Mouse (Mus musculus): ENCODE data around the gene Hs2st1. TPM values are rescaled to one million over a fixed set of nuclear protein-coding genes. Genes with fewer than 3 reads are reported as not detected.

Hs2st1 gene
- polyA plus RNA-seq, 1 experiment from 2014 or later: 14.4 TPM

DNA sequence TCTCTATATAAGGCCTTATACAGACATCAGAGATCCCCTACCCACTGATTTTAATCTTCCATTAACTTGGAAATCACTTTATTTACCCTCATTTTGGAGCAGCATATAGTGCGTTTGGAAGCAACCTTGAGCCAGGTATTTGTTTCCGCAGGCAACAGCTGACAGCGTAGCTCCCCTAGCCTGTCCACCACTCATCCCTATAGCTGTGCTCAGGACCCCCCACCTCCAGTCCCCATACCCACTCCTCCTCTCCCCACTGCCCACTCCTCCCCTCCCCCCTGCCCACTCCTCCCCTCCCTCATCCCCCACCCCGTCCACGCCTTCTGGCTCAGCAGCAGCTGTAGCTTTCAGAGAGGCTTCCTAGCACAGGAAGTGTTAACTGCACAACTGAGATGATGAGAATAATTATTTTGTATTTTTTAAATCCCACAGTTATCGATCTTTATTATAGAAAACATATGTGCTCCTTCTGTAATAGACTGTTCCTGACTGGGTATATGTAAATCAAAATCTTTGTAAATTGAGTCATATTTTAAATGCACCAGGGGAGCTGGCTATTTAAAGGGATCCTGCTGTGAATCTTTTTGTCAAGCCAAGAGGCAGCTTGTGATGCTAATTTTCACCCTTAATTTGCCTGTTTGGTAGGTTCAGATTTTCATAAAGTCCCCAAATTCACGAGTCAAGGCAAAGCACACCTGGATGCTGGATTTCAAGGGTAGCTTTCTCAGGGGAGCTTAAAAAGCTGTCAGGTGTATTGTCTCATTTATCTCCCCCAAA, 148.4 kb downstream of the Hs2st1 start:
- Histone ChIP-seq H3K9ac (ENCODE audit: low read depth, low read length) (no peak overlapping the region), H3K27ac (replicated peaks; ENCODE audit: low read depth, low read length) (no peak overlapping the region), H3K9me3 (ENCODE audit: control insufficient read depth, low read length) (no peaks in the 10 kb centered on the region), H3K4me1 (ENCODE audit: control insufficient read depth, insufficient read depth, low read length) (peaks cover 13% of the 10 kb centered on the region; the same call in 1 of the 2 replicates), H3K27me3 (replicated peaks; ENCODE audit: control insufficient read depth, insufficient read depth, low read length) (no peaks in the 10 kb centered on the region), H3K4me2 (ENCODE audit: low read depth, low read length) (no peak overlapping the region), H3K36me3 (ENCODE audit: control insufficient read depth, insufficient read depth, low read length) (no peaks in the 10 kb centered on the region), H3K4me3 (ENCODE audit: low read depth, low read length) (no peak overlapping the region)
- WGBS: 49% methylated on average over 7 of the region's 7 CpGs
- DNase-seq (ENCODE audit: low spot score): no peak
- no peak for ATAC-seq (ENCODE audit: low read depth)

DNA sequence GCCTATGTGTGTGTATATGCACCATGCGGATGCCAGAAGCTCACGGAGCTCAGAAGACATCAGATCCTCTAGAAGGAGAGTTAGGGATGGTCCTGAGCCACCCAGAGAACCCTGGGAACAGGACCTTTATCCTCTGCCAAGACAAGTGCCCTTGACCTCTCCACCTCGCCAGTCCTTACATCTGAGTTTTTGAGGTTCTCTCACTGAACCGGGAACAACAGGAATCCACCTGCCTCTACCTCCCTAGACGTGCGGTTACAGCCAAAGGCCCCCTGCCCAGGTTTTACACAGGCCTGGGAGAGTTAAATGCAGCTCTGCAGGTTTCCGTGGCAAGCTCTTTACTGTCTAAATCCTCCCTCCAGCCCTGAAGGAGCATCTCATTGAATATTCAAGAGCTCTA, 156.2 kb downstream of the Hs2st1 start:
- Histone ChIP-seq H3K27ac (replicated peaks; ENCODE audit: low read depth, low read length) (no peak overlapping the region), H3K4me2 (ENCODE audit: low read depth, low read length) (no peak overlapping the region), H3K36me3 (ENCODE audit: control insufficient read depth, insufficient read depth, low read length) (no peaks in the 10 kb centered on the region), H3K9ac (ENCODE audit: low read depth, low read length) (no peak overlapping the region), H3K4me3 (ENCODE audit: low read depth, low read length) (no peak overlapping the region), H3K9me3 (ENCODE audit: control insufficient read depth, low read length) (0 out of 2 replicates have a peak, but pooled peaks cover 3% of the 10 kb centered on the region), H3K4me1 (ENCODE audit: control insufficient read depth, insufficient read depth, low read length) (peaks cover 15% of the 10 kb centered on the region), H3K27me3 (replicated peaks; ENCODE audit: control insufficient read depth, insufficient read depth, low read length) (no peaks in the 10 kb centered on the region; the same call in 1 of the 2 replicates)
- 67% methylated on average over 7 of the region's 7 CpGs for WGBS
- DNase-seq (ENCODE audit: low spot score): no peak
- ATAC-seq (ENCODE audit: low read depth): no peak

DNA sequence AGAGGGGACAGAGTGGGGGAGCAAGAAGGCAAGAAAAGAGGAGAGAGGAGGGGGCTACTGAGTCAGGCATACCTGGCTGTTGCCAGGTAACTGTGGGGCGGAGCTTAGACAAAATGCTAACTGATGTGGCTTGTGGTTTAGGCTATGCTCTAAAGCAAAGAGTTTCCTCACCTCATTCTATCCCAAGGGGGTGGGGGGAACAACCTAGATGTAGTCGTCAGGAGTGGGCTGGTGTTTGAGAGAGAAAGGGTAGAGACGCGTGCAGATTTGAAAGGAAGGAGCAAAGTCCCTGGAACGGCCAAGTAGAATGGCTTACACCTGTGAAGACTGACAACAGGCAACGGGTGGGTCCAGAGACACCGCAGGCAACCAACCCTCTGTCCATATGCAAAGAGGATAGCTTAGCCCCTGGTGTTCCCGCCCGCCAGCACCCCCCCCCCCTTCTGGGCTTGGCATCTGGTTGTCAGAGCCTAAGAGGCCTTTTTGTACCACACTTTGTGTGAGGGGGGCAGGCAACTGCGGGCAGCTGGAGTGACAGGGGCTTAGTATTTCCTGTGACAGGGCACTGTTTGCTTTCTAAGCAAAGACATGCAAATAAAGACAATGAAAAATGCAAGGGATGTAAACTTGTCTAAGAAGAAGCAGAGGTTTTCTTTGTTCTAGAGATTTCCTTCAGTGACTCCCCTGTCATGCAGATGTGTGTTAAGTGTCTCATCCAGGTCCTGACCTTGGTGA, 157.3 kb downstream of the Hs2st1 start:
- peak overlapping the region; percentile 19 for H3K4me2 ChIP-seq (ENCODE audit: low read depth, low read length)
- H3K27ac ChIP-seq (replicated peaks; ENCODE audit: low read depth, low read length): no peak overlapping the region
- no peaks in the 10 kb centered on the region for H3K36me3 ChIP-seq (ENCODE audit: control insufficient read depth, insufficient read depth, low read length)
- H3K27me3 ChIP-seq (replicated peaks; ENCODE audit: control insufficient read depth, insufficient read depth, low read length): no peaks in the 10 kb centered on the region; the same call in 1 of the 2 replicates
- peak; percentile 39; the same call in 1 of the 2 replicates for ATAC-seq (ENCODE audit: low read depth)
- H3K4me1 ChIP-seq (ENCODE audit: control insufficient read depth, insufficient read depth, low read length): peaks cover 15% of the 10 kb centered on the region
- 0 out of 2 replicates have a peak, but pooled peaks cover 3% of the 10 kb centered on the region for H3K9me3 ChIP-seq (ENCODE audit: control insufficient read depth, low read length)
- H3K4me3 ChIP-seq (ENCODE audit: low read depth, low read length): no peak overlapping the region
- 3% methylated on average over 10 of the region's 10 CpGs for WGBS
- H3K9ac ChIP-seq (ENCODE audit: low read depth, low read length): no peak overlapping the region
- no peak for DNase-seq (ENCODE audit: low spot score)

DNA sequence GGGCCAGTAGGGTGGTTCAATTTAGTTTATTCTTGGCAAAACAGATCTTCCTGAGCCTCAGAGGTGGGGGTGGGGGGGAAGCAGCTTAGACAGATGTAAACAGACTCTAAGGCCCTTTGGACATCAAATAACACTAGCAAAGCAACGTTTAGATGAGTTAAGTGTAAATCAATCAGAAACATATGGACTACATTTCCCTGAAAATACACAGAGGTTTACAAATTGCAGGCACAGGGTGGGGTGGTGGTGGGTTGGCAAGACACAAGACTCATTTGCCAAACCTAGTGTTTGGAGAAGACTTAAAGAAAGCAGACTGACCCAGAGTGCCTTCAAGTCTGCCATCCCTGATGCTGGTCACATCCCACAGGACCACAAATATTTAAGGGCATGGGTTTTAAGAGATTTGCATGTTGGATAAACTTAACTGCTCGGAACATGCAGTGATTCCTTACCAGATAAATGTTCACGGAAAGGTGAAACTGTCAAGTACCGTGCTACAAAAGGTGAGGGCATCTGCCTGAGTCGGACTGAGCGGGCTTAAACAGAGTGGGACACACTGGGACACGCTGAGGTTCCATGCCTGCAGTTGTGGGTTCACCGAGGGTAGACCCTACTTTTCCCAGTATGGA, 158.2 kb downstream of the Hs2st1 start:
- Histone ChIP-seq H3K4me3 (ENCODE audit: low read depth, low read length) (no peak overlapping the region), H3K4me2 (ENCODE audit: low read depth, low read length) (peak overlapping the region; percentile 29), H3K9me3 (ENCODE audit: control insufficient read depth, low read length) (0 out of 2 replicates have a peak, but pooled peaks cover 3% of the 10 kb centered on the region), H3K4me1 (ENCODE audit: control insufficient read depth, insufficient read depth, low read length) (peaks cover 15% of the 10 kb centered on the region), H3K27me3 (replicated peaks; ENCODE audit: control insufficient read depth, insufficient read depth, low read length) (no peaks in the 10 kb centered on the region; the same call in 1 of the 2 replicates), H3K27ac (replicated peaks; ENCODE audit: low read depth, low read length) (peak overlapping the region; percentile 45; the same call in 1 of the 2 replicates), H3K9ac (ENCODE audit: low read depth, low read length) (no peak overlapping the region), H3K36me3 (ENCODE audit: control insufficient read depth, insufficient read depth, low read length) (no peaks in the 10 kb centered on the region)
- ATAC-seq (ENCODE audit: low read depth): peak; percentile 66
- 6% methylated on average over 7 of the region's 8 CpGs for WGBS
- DNase-seq (ENCODE audit: low spot score): peak; percentile 84

DNA sequence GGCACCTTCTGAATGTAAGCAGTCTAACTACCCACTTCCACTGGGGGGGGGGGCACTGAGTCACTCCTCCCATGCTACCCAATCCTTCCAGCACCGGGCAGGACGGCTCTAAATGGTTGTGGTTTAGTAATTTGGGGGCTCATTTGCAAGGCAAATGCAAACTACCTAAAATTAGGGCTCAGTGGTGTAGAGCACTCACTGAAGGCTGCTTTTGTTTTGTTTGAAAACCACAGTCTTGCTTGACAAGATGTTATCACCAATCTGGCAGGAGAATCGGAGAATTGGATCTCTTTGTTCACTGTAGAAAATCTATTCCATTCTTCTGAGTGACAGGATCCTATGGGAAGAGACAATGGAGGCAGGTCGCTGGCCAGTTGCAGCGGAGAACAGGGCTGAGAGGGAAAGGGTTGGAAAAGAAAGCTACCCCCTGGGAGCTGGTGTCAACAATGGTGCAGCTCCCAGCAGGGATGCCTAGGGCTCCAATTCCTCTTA, 158.9 kb downstream of the Hs2st1 start:
- DNase-seq (ENCODE audit: low spot score): peak; percentile 75
- peak overlapping the region; percentile 30; the same call in 1 of the 2 replicates for H3K27ac ChIP-seq (replicated peaks; ENCODE audit: low read depth, low read length)
- peak overlapping the region; percentile 29; the same call in 1 of the 2 replicates for H3K4me2 ChIP-seq (ENCODE audit: low read depth, low read length)
- peaks cover 20% of the 10 kb centered on the region for H3K4me1 ChIP-seq (ENCODE audit: control insufficient read depth, insufficient read depth, low read length)
- H3K9ac ChIP-seq (ENCODE audit: low read depth, low read length): no peak overlapping the region
- WGBS: 9% methylated on average over 5 of the region's 5 CpGs
- H3K9me3 ChIP-seq (ENCODE audit: control insufficient read depth, low read length): 0 out of 2 replicates have a peak, but pooled peaks cover 3% of the 10 kb centered on the region
- H3K36me3 ChIP-seq (ENCODE audit: control insufficient read depth, insufficient read depth, low read length): no peaks in the 10 kb centered on the region
- peak; percentile 71 for ATAC-seq (ENCODE audit: low read depth)
- no peaks in the 10 kb centered on the region; the same call in 1 of the 2 replicates for H3K27me3 ChIP-seq (replicated peaks; ENCODE audit: control insufficient read depth, insufficient read depth, low read length)
- no peak overlapping the region for H3K4me3 ChIP-seq (ENCODE audit: low read depth, low read length)

DNA sequence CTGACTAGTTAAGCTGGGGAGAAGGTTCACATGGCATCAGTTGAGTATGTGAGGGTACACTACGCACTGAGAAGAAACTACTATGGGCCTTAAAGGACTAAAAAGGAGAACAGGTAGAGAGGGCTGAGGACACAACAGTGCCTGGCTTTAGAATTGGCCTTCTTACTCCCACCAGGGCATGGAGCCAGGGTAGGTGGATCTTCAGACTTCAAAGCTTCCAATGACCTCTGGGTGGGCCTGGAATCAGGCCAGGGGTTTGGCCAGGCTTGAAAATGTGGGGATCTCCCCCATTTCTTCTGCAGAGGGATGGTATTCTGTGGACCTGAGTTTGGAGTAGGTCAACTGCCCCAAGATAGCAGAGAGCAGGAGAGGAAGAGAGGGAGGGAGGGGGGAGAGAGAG, 161.0 kb downstream of the Hs2st1 start:
- no peak overlapping the region for H3K9ac ChIP-seq (ENCODE audit: low read depth, low read length)
- no peaks in the 10 kb centered on the region for H3K36me3 ChIP-seq (ENCODE audit: control insufficient read depth, insufficient read depth, low read length)
- H3K4me2 ChIP-seq (ENCODE audit: low read depth, low read length): no peak overlapping the region
- H3K4me1 ChIP-seq (ENCODE audit: control insufficient read depth, insufficient read depth, low read length): peaks cover 31% of the 10 kb centered on the region
- H3K27ac ChIP-seq (replicated peaks; ENCODE audit: low read depth, low read length): no peak overlapping the region
- DNase-seq (ENCODE audit: low spot score) (no peak), ATAC-seq (ENCODE audit: low read depth) (no peak)
- 91% methylated on average over 1 of the region's 1 CpGs for WGBS
- H3K27me3 ChIP-seq (replicated peaks; ENCODE audit: control insufficient read depth, insufficient read depth, low read length): no peaks in the 10 kb centered on the region; the same call in 1 of the 2 replicates
- H3K4me3 ChIP-seq (ENCODE audit: low read depth, low read length): no peak overlapping the region
- H3K9me3 ChIP-seq (ENCODE audit: control insufficient read depth, low read length): no peaks in the 10 kb centered on the region

DNA sequence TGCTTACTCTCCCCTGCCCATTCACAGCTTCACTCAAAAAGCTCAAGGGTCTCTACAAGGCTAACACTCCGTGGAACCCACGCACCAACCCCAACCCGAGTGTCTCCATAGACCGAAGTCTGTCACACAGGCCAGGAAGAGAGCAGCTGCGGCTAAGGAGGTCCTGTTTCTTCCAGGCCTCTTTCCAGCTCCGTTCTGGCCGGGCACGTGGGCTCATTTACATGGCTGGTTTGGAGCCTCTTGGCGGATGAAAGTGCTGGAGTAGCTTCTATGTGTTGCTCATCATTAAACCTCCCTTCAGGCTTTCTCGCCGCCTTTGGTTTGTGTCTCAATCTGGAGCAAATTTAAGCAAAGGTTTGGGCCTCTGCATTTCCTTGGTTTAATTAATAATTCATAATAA, 164.7 kb downstream of the Hs2st1 start:
- Histone ChIP-seq H3K4me2 (ENCODE audit: low read depth, low read length) (no peak overlapping the region), H3K36me3 (ENCODE audit: control insufficient read depth, insufficient read depth, low read length) (no peaks in the 10 kb centered on the region), H3K4me1 (ENCODE audit: control insufficient read depth, insufficient read depth, low read length) (peaks cover 16% of the 10 kb centered on the region), H3K4me3 (ENCODE audit: low read depth, low read length) (no peak overlapping the region), H3K9me3 (ENCODE audit: control insufficient read depth, low read length) (no peaks in the 10 kb centered on the region), H3K27ac (replicated peaks; ENCODE audit: low read depth, low read length) (peak overlapping the region; percentile 63), H3K27me3 (replicated peaks; ENCODE audit: control insufficient read depth, insufficient read depth, low read length) (no peaks in the 10 kb centered on the region; the same call in 1 of the 2 replicates), H3K9ac (ENCODE audit: low read depth, low read length) (no peak overlapping the region)
- peak; percentile 72 for DNase-seq (ENCODE audit: low spot score)
- WGBS: 46% methylated on average over 11 of the region's 11 CpGs
- ATAC-seq (ENCODE audit: low read depth): no peak

DNA sequence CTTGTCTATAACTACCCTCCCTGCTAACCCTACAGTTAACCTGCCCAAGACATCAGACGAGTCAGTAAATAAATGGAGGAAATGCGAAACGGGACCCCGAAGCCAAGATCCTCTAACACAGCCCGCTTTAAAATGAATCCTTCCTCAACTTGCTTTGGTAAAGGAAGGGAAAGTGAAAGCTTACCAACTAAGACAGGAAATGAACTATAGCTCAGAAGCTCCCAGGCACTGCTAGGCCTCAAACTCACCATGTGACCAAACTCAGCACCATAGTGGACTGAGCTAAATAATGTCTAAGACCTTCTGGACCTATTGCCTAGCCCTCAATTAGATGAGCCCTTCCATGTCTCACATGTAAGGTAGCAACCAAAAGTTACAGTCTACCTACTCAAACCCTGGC, 168.7 kb downstream of the Hs2st1 start:
- Histone ChIP-seq H3K9me3 (ENCODE audit: control insufficient read depth, low read length) (0 out of 2 replicates have a peak, but pooled peaks cover 3% of the 10 kb centered on the region), H3K27ac (replicated peaks; ENCODE audit: low read depth, low read length) (no peak overlapping the region), H3K9ac (ENCODE audit: low read depth, low read length) (no peak overlapping the region), H3K4me3 (ENCODE audit: low read depth, low read length) (no peak overlapping the region), H3K4me1 (ENCODE audit: control insufficient read depth, insufficient read depth, low read length) (peaks cover 16% of the 10 kb centered on the region), H3K36me3 (ENCODE audit: control insufficient read depth, insufficient read depth, low read length) (no peaks in the 10 kb centered on the region), H3K27me3 (replicated peaks; ENCODE audit: control insufficient read depth, insufficient read depth, low read length) (peaks cover 10% of the 10 kb centered on the region; the same call in 1 of the 2 replicates), H3K4me2 (ENCODE audit: low read depth, low read length) (no peak overlapping the region)
- ATAC-seq (ENCODE audit: low read depth) (no peak), DNase-seq (ENCODE audit: low spot score) (no peak)
- 77% methylated on average over 5 of the region's 5 CpGs for WGBS
